Mouse (Mus musculus) bone marrow macrophage, adult 2 months (primary cell): ENCODE measurements around the gene Rpl37.

Experiments
- CTCF ChIP-seq: IDR thresholded peaks from 2 replicates; pipeline ENCODE4 v1.5.1; 2012; ENCODE audit warnings: low read depth, mild to moderate bottlenecking, low read length, moderate library complexity
- POLR2A ChIP-seq: IDR thresholded peaks from 2 replicates; pipeline ENCODE4 v1.6.1; 2012; ENCODE audit warnings: mild to moderate bottlenecking, low read depth, low read length, borderline replicate concordance

- no peak for TF ChIP-seq CTCF
- no peak for TF ChIP-seq POLR2A
Observed at GRCm38 (mm10) chr15:5138021-5138856, 21.8 kb downstream of the Rpl37 start.
